Mouse (Mus musculus) heart, adult 2 months (tissue): ENCODE measurements around the gene Celf1.

ENCODE experiments used
- CTCF ChIP-seq: fragments of 200-600 bp; IDR thresholded peaks from 2 replicates; pipeline ENCODE4 v1.8.1; 2022; ENCODE audit warnings: antibody characterized with exemption, mild to moderate bottlenecking, moderate library complexity
- POLR2A ChIP-seq: fragments of 200-500 bp; IDR thresholded peaks from 2 replicates; pipeline ENCODE4 v1.6.1; 2011; ENCODE audit warnings: mild to moderate bottlenecking, low read depth, low read length, control low read depth; ENCODE audit not compliant: insufficient read depth

GRCm38 (mm10) chr2:91019911-91020310, 79.7 kb downstream of the Celf1 start:
- no peak for TF ChIP-seq POLR2A
- TF ChIP-seq CTCF, result no peak
